Mouse (Mus musculus): ENCODE data around the gene Tmem238. TPM values are rescaled to one million over a fixed set of nuclear protein-coding genes. Genes with fewer than 3 reads are reported as not detected.

Gene Tmem238
- total and polyA plus RNA-seq, 3 experiments = 23.8 to 31.3 TPM; not detected in 1

DNA sequence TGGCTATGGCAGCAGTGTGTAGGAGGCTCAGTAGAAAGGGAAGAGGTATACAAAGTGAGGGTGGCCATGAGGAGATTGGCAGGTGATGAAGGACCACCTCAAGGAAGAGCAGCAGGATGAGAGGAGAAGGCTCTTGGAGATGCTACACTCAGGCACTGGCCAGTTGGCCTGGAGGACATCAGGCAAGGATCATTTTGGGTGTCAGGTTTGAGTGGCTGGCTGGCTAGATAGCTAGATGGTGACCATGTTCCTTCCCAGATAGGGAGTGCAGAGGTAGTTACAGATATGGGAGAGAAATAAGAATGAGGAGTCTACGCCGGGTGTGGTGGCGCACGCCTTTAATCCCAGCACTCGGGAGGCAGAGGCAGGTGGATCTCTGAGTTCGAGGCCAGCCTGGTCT is 44.6 kb downstream of the Tmem238 start (continued):
- TF ChIP-seq SIN3A (IDR thresholded peaks at IDR 0.05; ENCODE audit: low read length) = no peak
- TF ChIP-seq SMC3 (IDR thresholded peaks at IDR 0.05; ENCODE audit: low read depth, low read length) = no peak
- no peak for TF ChIP-seq ZC3H11A (IDR thresholded peaks at IDR 0.05; ENCODE audit: low read depth, low read length)
- no peak for TF ChIP-seq CHD2 (IDR thresholded peaks at IDR 0.05; ENCODE audit: low read length)

DNA sequence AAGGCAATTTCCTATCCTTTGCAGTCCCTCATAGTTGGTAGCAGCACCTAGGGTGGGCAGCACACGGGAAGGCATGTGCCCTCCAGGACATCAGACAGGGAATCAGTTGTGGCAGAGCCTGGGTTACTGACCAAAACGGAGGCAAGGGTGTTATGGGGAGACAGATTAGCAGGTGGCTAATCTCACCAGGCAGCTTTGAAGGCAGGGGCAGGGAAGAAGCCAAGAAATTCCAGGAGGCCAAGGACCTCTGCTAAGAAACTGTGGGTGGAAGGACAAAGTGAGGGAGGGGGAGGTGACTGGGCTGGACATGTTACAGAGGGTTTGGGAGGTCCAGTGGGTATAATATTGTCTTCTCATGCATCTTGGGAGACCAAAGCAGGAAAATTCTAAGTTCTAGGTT is 46.1 kb downstream of the Tmem238 start:
- TF ChIP-seq MEF2A (IDR thresholded peaks at IDR 0.05; ENCODE audit: extremely low read depth, insufficient replicate concordance, low read depth, low read length, poor library complexity, severe bottlenecking) = no peak
- peak; percentile 54 for TF ChIP-seq TAL1 (IDR thresholded peaks at IDR 0.05; ENCODE audit: low read length)
- Histone ChIP-seq H3K79me2 (ENCODE audit: control insufficient read depth, insufficient read depth, low read length, poor library complexity) (no peaks in the 10 kb centered on the region; the same call in 1 of the 2 replicates), H3K27ac (ENCODE audit: control insufficient read depth, low read depth, low read length) (no peak overlapping the region), H3K9me3 (replicated peaks; ENCODE audit: insufficient read depth, low read length) (no peaks in the 10 kb centered on the region), H3K27me3 (ENCODE audit: control insufficient read depth in 1 of 2, insufficient read depth in 2 of 2, low read length in 2 of 2) (no peaks in the 10 kb centered on the region), H3K4me3 (ENCODE audit: control insufficient read depth in 1 of 2, insufficient read depth in 1 of 2, low read depth in 2 of 2, low read length in 2 of 2) (no peak overlapping the region), H3K4me1 (ENCODE audit: control insufficient read depth in 1 of 2, insufficient read depth in 2 of 2, low read length in 2 of 2) (peaks cover 2 to 16% of the 10 kb centered on the region in 2 experiments), H3K9ac (ENCODE audit: control insufficient read depth, low read depth, low read length, poor library complexity, severe bottlenecking) (no peak overlapping the region), H3K36me3 (ENCODE audit: control insufficient read depth in 1 of 2, insufficient read depth in 2 of 2, low read length in 2 of 2) (peaks cover 0 to 4% of the 10 kb centered on the region in 2 experiments; a peak in 2 of 4 replicates)
- DNase-seq (ENCODE audit: low read depth, low spot score) = no peak

DNA sequence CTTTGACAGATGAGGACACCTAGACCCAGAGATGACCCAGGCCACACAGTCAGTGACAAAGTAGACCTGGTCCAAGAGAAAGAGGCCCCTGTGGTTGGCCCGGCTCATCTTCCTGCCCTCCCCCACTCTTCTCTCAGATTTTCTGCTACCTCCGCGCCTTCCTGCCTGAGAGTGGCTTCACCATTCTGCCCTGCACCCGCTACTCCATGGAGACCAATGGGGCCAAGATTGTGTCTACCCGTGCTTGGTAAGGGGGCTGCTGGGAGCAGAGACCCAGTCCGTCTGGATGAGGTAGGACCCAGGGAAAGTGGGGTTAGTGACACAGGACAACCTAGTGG is 47.0 kb downstream of the Tmem238 start:
- no peak for DNase-seq (ENCODE audit: low read depth, low spot score)
- Histone ChIP-seq H3K4me1 (ENCODE audit: control insufficient read depth in 1 of 2, insufficient read depth in 2 of 2, low read length in 2 of 2) (peaks cover 2 to 10% of the 10 kb centered on the region in 2 experiments), H3K9ac (ENCODE audit: control insufficient read depth, low read depth, low read length, poor library complexity, severe bottlenecking) (no peak overlapping the region), H3K9me3 (replicated peaks; ENCODE audit: insufficient read depth, low read length) (no peaks in the 10 kb centered on the region), H3K79me2 (ENCODE audit: control insufficient read depth, insufficient read depth, low read length, poor library complexity) (no peaks in the 10 kb centered on the region; the same call in 1 of the 2 replicates), H3K27ac (ENCODE audit: control insufficient read depth, low read depth, low read length) (no peak overlapping the region), H3K27me3 (ENCODE audit: control insufficient read depth in 1 of 2, insufficient read depth in 2 of 2, low read length in 2 of 2) (no peaks in the 10 kb centered on the region), H3K4me3 (ENCODE audit: control insufficient read depth in 1 of 2, insufficient read depth in 1 of 2, low read depth in 2 of 2, low read length in 2 of 2) (no peak overlapping the region), H3K36me3 (ENCODE audit: control insufficient read depth in 1 of 2, insufficient read depth in 2 of 2, low read length in 2 of 2) (peaks cover 0 to 4% of the 10 kb centered on the region in 2 experiments; a peak in 2 of 4 replicates)
- TF ChIP-seq GATA1 (IDR thresholded peaks at IDR 0.05; ENCODE audit: low read depth, low read length) (no peak), JUND (IDR thresholded peaks at IDR 0.05; ENCODE audit: low read depth, low read length) (no peak), POLR2AphosphoS5 (IDR thresholded peaks at IDR 0.05; ENCODE audit: borderline replicate concordance, low read depth, low read length) (no peak), NELFE (IDR thresholded peaks at IDR 0.05; ENCODE audit: low read depth, low read length) (no peak), RAD21 (IDR thresholded peaks at IDR 0.05; ENCODE audit: low read depth, low read length) (no peak), ETS1 (IDR thresholded peaks at IDR 0.05; ENCODE audit: low read depth, low read length) (no peak), E2F4 (IDR thresholded peaks at IDR 0.05; ENCODE audit: borderline replicate concordance, low read depth, low read length) (no peak), ZNF384 (IDR thresholded peaks at IDR 0.05; ENCODE audit: low read depth, low read length) (no peak), TCF12 (IDR thresholded peaks at IDR 0.05; ENCODE audit: low read depth, low read length) (no peak), KAT2A (conservative IDR thresholded peaks at IDR 0.05; ENCODE audit: low read depth, low read length) (no peak), MYB (IDR thresholded peaks at IDR 0.05; ENCODE audit: low read depth, low read length) (no peak), MAZ (IDR thresholded peaks at IDR 0.05; ENCODE audit: low read depth, low read length) (no peak), SIN3A (IDR thresholded peaks at IDR 0.05; ENCODE audit: low read length) (no peak), NRF1 (IDR thresholded peaks at IDR 0.05; ENCODE audit: insufficient read depth, low read depth, low read length, poor library complexity, severe bottlenecking) (no peak)
